Mouse (Mus musculus): ENCODE data around the gene Limk2.

Limk2 gene

GRCm38 (mm10) chr11:3371599-3372295 is 37.2 kb downstream of the Limk2 start:
- in situ Hi-C loops (cut with MboI) = no loop called here

GRCm38 (mm10) chr11:3370928-3371598 is 37.9 kb downstream of the Limk2 start:
- in situ Hi-C loops (cut with MboI) = no loop called here

- in situ Hi-C loops (cut with MboI) = no loop called here
These were observed 38.8 kb downstream of the Limk2 start for GRCm38 (mm10) chr11:3370162-3370561.

- in situ Hi-C loops (cut with MboI) = no loop called here
These were observed 39.5 kb downstream of the Limk2 start for GRCm38 (mm10) chr11:3369449-3369848.

GRCm38 (mm10) chr11:3368983-3369382 is 40.0 kb downstream of the Limk2 start:
- in situ Hi-C loops (cut with MboI) = no loop called here

- in situ Hi-C loops (cut with MboI) = no loop called here
These were observed 42.6 kb downstream of the Limk2 start for GRCm38 (mm10) chr11:3366411-3366810.

GRCm38 (mm10) chr11:3362854-3363253 is 46.1 kb downstream of the Limk2 start:
- in situ Hi-C loops (cut with MboI) = no loop called here

- in situ Hi-C loops (cut with MboI) = no loop called here
These were observed 55.9 kb downstream of the Limk2 start for GRCm38 (mm10) chr11:3352990-3353585.

GRCm38 (mm10) chr11:3352131-3352530 is 56.9 kb downstream of the Limk2 start:
- in situ Hi-C loops (cut with MboI) = no loop called here

GRCm38 (mm10) chr11:3349343-3349695 is 59.7 kb downstream of the Limk2 start:
- in situ Hi-C loops (cut with MboI) = no loop called here

- in situ Hi-C loops (cut with MboI) = no loop called here
These were observed 60.2 kb downstream of the Limk2 start for GRCm38 (mm10) chr11:3348576-3349342.

- in situ Hi-C loops (cut with MboI) = no loop called here
These were observed 61.2 kb downstream of the Limk2 start for GRCm38 (mm10) chr11:3347835-3348195.

- in situ Hi-C loops (cut with MboI) = no loop called here
These were observed 61.7 kb downstream of the Limk2 start for GRCm38 (mm10) chr11:3347091-3347834.

- in situ Hi-C loops (cut with MboI) = no loop called here
These were observed 62.6 kb downstream of the Limk2 start for GRCm38 (mm10) chr11:3346351-3346750.

GRCm38 (mm10) chr11:3344916-3345315 is 64.1 kb downstream of the Limk2 start:
- in situ Hi-C loops (cut with MboI) = no loop called here

GRCm38 (mm10) chr11:3341476-3341875 is 67.5 kb downstream of the Limk2 start:
- in situ Hi-C loops (cut with MboI) = no loop called here

GRCm38 (mm10) chr11:3337961-3338360 is 71.0 kb downstream of the Limk2 start:
- in situ Hi-C loops (cut with MboI) = no loop called here

- in situ Hi-C loops (cut with MboI) = no loop called here
These were observed 71.6 kb downstream of the Limk2 start for GRCm38 (mm10) chr11:3337173-3337955.

GRCm38 (mm10) chr11:3336602-3337001 is 72.4 kb downstream of the Limk2 start:
- in situ Hi-C loops (cut with MboI) = no loop called here

- in situ Hi-C loops (cut with MboI) = no loop called here
These were observed 73.3 kb downstream of the Limk2 start for GRCm38 (mm10) chr11:3335651-3336216.

Data from mature B cell (primary cell).